Mouse (Mus musculus) gonadal fat pad, adult 2 months (tissue): ENCODE data around the gene Dlgap1. TPM values are rescaled to one million over a fixed set of nuclear protein-coding genes. Genes with fewer than 3 reads are reported as not detected.
"Not testable (repeated sequence)": the region's sequence is repeated elsewhere in the genome, so short reads cannot be mapped to it uniquely, and the experiment has no call there.

ENCODE experiments used
- DNase-seq: peaks from one replicate; pipeline ENCODE4 v3.0.0-alpha.2; 2012; ENCODE audit warnings: low read depth
- polyA plus RNA-seq: library from polyadenylated mRNA; depleted of rRNA; stranded (reverse); fragments of >200 nt; gene quantifications from 2 replicates; pipeline ENCODE4 v1.2.3, GENCODE M21; 2012

Gene Dlgap1
- polyA plus RNA-seq, 1 experiment: 5.4 TPM

DNA sequence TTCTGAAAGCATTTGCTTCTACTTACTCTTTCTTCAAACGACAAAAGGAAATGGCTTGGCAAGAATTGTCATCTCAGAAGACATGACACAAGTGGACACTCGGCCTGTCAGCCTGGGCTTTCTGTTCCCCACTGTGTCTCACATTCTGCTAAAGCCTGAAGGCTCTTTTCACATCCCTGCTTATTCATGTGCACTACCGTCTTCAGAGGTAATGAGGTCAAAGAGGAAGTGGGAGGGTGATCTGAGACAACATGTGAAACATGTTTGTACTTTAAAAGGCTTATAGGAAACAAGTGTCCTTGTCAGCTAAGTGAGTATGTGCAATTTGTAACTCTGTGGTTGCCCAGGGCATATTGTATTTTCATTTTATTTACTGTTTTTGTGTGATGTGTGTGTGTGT lies 557.1 kb downstream of the Dlgap1 start:
- DNase-seq: no peak

DNA sequence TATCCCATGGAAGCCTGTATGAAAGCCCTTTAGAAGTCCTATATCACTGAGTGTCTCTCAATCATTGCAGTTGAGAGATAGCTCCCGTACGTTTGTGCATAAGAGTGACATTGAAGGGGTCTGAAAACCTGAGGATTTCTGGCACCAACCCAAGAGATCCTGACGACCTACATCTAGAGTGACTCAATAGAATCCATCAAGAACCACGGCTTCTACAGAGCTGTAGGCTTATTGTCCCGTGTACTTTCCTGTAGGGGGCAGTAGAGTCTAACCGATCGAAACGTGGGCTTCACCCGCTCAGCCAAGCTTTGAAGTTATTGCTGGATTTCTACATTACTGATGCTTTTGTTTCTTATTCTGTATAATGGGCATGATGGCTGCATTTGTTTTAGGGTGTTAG lies 558.2 kb downstream of the Dlgap1 start:
- no peak for DNase-seq

DNA sequence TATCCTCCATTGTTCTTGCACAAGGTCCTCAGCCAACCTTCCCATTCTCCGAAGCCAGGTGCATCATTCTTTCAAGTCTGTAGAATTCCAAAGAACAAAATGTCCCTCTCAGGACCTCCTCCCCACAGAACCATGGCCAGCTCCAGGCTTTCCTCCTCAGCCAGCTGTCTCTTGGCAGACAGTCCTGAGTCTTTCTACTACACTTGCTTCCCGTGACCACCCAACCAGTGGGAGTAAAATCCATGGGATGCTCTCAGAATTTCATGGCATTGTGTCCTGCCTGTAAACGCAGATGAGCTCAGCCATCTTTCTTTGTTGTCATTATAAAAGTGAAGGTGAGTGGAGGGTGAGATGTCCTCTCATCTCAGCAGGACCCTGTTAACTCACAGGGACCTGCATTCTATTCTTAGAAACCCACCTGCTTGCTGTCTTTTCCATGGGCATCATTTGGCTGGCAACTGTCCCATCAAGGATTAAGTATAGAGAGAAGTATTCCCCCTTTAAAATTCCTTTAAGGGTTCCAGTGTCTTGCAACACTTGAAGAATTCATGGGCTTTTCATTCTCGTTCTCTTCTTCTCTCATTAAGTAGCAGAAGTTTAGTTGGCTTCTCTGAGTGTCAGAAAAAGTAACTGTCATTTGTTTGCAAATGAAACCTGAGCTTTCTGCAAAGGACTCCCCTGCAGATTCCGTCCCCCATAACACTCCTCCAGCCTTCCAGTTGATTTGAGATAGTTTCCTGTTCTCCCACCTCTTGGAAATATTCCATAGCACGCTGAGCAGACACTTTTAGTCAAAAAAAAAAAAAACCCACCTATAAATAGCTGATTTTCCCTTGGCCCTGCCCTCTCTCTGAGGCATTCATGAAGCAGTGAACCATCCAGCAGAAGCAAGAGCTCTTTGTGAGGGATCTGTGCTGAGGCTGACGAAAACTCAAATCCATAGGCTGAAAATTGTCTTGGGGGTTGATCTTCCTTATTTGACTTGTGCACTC lies 559.6 kb downstream of the Dlgap1 start:
- no peak for DNase-seq

DNA sequence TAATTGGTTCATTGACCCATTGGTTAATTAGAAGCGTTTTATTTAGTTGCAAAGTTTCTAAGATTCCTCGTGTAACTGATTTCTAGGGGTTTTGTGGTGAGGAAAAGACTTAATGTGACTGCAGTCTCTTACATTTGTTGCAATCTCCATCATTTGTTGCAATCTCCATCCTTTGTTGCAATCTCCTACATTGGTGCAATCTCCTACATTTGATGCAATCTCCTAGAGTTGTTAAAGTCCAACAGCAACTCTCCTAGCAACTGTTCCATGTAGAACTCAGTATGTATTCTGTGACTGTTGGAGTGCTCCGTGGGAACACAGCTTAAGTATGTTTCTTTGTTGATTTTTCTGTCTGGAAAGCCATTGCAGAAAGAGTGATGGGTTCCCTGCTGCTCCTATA lies 565.4 kb downstream of the Dlgap1 start:
- DNase-seq: no peak

DNA sequence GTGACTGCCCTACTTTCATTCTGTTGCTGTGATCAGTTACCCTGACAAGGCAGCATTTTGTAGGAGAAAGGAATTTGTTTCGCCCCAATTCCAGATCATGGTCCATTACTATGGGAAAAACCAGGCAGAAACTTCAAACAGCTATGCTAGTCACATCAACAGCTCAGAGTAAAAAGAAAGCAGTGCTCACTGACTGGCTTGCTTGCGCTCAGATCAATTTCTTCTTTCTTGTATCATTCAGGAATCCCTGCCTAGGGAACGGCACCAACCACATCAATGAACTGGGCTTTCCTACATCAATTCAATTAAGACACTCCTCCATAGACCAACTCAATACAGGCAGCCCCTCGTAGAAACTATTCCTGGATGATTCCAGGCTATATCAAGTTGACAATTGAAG lies 572.9 kb downstream of the Dlgap1 start:
- DNase-seq: no peak

DNA sequence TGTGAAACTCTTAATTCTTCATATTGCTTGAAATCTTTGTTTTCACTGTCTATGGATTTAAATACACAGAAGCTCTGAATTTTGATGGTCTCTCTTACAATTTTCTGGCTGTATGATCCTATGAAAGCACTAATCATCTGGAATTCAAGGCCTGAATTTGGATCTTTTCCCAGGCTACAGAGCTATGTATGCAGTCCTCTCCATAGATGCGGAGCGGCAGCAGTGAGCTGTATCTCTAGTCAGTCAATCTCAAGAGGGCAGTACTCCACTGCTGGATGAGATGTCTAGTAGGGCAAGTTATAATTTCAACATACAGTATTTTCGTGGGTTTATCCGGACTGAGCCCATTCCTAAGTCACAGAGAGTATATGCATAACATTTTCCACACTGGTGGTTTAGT lies 581.9 kb downstream of the Dlgap1 start:
- no peak for DNase-seq

DNA sequence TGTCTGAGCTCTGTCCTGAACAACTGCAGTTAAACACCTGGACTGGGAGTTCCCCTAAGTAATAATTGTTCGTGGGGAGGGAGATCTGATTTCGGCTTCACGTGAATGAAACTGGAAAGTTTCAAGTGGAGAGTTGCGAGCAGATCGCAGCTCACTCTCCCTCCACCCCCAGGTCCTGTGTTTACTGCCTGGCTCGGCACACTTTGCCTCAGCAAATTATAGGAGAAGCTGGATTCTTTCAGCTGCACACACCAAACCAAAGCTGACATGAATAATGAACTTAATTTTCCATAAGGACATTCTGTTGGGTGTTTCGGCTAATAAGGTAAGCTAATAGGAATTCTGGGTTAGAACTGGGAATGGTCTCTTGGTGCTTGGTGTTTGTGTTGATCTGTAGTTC lies 592.7 kb downstream of the Dlgap1 start:
- no peak for DNase-seq

DNA sequence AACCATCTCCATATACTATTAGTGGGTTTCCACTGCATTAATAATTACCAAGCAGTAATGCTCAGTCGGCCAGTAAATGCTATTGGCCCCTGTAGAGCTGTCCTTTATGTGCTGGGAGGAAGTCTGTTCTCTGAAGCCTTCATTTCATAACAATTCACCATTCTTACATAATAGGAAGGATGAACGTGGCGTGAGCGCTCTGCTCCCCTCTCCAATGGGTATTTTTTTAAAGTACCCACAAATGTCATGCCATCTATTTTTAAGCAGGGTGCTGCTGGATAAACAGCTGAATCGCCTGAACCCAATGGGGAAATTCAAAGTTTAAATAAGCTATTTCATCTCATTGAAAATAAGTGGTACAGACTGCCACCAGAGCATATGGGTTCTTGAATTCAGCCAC lies 602.0 kb downstream of the Dlgap1 start:
- no peak for DNase-seq

DNA sequence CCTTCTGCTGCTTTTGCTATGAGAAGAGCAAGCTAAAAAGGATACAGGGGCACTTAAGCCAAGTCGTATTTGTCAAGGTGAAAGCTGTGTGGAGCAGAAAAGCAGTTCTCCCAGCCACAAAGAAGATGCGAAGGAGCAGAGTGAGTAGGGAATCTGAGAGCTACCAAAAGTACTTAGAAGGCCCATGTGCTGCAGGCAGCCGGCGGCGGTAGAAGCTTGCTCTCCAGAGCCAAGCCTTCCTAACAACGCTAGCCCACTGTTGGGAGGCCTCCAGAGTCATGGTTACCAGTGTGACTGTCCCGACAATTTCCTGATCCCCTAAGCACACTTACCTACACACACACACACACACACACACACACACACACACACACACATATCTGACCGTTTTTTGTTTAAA lies 614.2 kb downstream of the Dlgap1 start:
- no peak for DNase-seq

DNA sequence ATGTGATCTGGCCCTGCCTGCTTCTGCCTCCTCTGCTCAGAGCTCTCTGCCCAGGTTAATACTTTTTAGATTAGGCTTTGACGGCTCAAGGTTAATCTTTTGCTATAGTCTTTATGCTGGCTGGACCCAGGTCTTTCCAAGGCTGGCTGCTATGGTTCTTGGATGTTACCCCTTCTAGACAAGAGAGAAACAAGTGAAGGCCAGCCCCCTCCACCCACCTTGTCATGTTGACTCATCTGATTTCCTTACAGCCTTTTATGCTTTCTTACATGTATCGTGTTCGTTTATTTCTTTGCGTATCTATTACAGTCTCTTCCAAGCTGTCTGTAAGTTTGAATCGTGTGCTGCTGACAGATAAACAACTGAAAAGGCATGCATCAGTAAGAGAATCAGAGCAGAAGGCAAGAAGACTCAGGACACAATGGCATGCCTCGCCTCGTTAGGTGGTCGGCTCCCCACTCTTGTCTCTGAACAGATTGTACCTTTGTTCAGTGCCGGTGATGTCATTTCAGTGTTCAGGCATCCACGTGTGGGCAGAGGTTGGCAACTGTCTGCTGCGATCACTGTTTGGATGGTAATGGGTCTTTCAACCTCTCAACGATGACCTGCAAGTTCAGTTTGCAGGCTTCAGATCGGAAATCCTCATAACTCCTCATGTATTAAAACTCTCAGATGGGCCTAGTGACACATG lies 618.0 kb downstream of the Dlgap1 start:
- no peak for DNase-seq

DNA sequence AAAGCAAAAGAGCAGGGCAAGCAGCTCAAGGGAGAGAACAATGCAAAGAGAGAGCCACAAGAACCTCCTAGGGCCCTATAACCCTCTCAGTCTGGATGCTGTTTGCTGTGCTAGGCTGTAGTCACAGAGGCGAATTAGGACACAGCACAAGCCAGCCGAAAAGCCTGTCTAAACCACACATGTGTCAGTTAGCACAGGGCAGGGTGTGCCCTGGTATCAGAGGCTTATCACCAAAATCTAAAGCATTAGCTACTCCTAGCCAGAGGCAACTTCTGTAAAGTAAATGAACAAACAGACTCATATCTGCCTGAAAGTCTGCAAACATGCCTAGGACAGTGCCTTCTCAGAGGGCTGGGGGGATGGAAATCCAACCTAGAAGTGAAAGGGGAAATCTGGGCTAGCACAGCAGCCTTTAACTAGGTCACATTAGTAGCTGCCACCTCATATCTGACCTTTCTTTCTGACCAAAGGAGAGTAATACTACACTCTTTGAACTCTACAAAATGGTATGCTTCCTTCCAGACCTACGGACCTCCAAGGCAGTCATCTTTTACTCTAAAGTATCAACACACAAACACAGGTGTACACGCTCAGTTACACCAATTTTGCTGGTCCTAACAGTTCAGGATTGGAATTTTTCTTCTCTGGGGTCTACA lies 619.2 kb downstream of the Dlgap1 start:
- not testable (repeated sequence) for DNase-seq

DNA sequence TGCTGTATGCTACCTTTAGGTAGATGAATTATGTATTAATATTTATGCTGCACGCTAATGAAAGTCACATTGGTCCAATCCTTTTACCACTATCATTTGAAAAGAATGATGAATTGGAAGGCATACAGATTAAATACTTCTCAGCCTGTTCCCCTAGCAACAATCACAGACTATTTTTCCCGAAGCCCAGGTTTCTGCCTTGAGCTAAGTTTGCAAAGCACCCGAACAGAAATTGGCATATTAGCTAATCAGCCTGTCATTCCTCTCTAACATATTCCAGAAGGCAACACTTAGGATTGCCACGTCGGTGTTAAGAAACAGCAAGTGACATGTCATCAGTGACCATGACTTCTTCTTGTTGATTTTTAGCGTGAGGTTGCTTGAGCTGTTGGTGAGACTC lies 619.8 kb downstream of the Dlgap1 start:
- no peak for DNase-seq

DNA sequence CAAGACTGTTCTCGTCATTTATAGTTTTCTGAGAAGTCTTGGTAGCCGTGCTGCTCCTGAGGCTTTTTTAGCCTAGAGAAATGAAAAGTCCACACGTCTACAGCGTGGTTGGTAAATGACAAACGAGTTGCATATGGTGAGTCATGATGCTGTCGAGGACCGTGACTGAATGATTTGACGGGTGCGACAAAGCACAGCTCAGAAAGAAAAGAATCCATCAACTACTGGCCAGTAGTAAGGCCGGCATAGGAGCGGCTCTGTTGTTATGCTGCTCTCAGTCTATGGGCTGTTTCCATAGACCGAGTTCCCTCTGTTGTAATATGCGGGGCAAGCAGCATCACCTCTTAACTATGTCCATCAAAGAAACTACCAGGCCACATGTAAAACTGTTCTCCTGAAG lies 620.3 kb downstream of the Dlgap1 start:
- DNase-seq: no peak

DNA sequence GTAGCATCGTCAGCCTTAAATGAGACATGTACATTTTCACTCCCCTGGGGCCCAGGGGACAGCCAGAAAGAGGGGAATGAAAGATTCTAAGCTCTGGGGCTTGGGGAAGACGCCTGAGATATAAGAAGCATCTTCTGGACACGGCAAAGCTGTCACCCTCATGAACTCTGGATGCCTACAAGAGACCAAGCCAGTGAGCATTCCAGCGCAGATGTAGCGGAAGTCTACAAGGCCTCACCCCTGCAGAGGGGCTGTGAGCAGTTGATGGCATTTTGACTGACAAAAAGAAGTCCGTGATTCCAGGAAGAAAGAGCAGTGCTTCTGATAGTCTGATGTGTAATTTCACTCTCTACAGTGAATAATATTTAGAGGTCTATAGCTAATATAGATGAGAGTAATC lies 621.6 kb downstream of the Dlgap1 start:
- DNase-seq: no peak

DNA sequence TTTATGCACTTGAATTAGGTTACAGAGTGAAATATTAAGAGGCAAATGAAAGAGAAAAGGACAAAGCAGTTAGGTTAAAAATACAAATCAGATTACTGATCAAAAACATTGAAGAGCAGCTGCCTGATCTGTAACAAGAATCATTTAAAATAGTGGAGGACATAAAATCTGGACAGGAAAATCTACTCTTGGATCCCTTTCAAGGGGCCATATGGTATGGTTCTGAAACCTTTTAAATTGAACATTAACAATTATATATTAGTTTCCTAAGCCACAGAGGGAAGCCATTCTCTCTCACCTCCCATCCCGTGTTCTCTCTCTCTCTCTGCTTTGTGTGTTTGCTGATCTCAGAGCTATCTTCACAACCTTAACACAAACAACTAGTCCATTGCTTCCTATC lies 625.4 kb downstream of the Dlgap1 start:
- DNase-seq: no peak

DNA sequence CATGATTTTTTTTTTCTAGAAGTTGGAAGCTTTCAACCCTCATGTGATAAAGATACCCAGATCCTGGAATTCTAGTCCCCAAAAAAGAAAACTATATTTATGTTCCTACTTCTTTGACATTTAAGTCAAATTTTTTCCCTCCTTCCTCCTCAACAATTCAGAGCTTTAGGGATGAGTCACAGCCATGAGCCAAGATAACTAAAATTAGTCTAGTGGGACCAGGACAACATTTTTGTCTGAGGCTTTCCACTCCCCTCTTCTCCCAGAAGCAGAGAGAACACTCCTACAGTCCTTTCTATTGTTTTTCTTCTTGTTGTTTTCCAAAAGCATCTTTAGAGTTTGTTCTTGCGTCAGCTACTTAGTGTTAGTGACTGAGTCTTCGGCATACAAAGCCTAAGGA lies 627.5 kb downstream of the Dlgap1 start:
- no peak for DNase-seq

DNA sequence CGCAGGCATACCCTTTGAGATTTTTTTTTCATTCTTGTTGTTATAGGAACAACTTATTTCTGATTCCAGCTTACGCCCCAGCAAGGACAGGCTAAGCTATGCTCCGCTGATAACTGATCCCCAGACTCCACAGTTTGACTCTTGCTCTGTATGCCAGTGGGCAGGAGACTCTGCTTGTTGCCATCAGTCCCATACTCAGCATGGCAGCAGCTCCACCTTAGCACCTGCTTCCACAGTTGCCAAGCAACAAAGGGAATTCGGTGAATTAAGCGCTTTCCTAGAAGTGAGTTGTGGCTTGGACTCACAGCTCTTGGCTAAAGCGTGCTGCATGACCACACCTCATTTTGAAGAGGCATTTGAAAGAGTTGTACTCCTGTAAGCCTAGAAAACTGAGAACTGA lies 631.6 kb downstream of the Dlgap1 start:
- DNase-seq: no peak

DNA sequence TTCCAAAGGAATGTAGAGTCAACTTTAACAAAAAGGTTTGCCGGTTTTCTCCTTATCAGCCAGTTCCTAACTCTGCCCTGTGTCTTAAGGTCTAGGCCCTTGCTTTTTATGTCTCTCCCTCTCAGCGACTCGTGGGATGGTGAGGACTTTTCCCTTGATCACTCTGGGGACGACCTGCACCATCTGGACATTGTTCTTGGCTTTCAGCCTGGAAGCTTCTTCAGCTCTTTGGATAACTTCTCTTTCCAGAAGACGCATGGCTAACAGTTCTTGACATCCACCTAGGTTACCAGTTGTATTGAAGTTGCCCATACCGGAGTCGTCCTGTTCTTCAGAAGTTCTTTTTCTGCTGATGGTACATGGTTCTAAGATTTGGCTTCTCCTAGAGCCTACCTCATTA lies 633.2 kb downstream of the Dlgap1 start:
- DNase-seq: no peak

DNA sequence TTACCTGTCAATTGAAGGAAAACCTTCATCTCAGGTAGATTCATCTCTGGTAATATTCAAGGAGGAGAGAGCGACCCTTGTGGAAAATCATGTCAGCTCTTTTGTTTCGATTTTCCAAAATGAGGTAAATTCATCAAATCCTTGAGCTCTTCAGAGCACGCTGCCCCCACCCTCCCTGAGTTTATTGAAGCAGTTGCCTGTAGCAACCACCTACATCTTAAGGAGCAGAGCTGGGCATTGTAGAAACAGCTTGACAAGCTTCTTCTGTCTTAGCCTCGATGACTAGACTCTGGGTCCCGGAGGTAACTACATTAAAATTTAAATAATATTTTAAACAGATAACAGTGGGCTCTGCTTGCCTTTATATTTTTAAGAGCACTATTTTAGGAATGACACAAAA lies 636.8 kb downstream of the Dlgap1 start:
- DNase-seq: no peak

DNA sequence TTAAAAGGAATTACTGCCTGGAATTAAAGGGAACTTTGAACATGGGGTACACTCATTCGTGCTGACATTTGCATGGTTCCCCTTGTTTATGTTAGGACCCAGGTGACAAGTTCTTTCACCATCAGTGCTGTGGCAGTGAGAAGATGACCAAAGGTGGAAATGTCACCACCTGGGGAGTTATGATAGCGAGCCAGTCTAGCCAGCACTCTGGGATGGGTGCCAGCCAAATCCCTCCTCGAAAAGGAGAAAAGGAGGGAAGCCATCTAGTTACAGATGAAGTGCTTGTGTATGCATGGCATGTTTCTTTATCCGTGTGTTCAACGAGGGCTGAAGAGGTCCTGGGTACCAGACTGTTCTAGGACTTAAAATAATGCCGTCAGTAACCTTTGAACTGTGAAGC lies 643.3 kb downstream of the Dlgap1 start:
- DNase-seq: no peak

DNA sequence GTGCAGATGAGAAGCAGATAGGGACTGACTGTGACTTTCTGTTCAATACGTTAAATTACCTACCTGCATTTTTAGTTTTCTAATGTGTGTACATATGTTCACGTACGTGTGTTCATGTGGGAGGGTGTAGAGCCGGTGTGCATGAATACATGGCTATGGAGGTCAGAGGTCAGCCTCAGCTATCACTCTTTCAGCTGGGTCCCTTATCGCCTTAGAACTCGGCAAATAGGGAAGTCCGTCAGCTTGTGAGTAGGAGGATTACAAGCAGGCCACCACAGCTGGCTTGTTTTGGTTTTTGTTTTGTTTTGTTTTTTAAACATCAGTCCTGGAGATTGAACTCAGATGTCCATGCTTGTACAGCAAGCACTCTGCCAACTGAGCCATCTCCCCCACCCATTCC lies 645.0 kb downstream of the Dlgap1 start:
- DNase-seq: no peak

DNA sequence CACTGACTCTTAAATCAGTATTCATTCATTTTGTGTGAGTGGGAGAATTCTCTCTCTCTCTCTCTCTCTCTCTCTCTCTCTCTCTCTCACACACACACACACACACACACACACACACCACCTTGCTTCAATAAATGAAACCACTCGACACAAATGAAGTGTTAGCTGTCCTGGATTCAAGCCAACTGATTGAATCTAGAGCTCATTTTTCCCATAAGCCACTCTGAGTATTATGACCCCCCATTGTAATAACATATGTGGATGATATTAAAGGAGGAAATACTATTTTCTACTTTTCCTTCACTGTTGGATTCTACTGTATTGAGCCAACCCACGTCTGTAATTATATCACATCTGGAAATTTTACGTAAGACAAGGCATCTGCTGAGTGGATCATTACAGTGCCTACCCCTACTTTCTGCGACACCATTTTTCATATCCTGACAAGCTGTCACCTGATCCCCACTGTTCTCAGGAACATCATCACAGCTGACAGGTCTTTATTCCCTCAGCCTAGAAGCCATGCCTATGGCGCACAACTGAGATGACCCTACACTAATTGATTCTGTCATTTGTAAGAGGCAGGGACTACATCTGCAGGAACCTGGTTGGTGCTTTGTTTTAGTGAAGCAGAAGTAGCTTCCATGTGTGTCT lies 645.7 kb downstream of the Dlgap1 start:
- no peak for DNase-seq
